Mouse (Mus musculus): ENCODE data around the gene Il27ra. TPM values are rescaled to one million over a fixed set of nuclear protein-coding genes. Genes with fewer than 3 reads are reported as not detected.
A peak's percentile ranks its signal among the peaks of the same experiment; 100 is the strongest.
"Not testable (repeated sequence)": the region's sequence is repeated elsewhere in the genome, so short reads cannot be mapped to it uniquely, and the experiment has no call there.

The Il27ra gene
- polyA plus RNA-seq, 1 experiment: 0.02 TPM

- no peak for TF ChIP-seq TAL1 (IDR thresholded peaks at IDR 0.05; ENCODE audit: low read length)
These were observed 26.6 kb downstream of the Il27ra start for GRCm38 (mm10) chr8:84015833-84016232.

GRCm38 (mm10) chr8:84012499-84013165, 29.8 kb downstream of the Il27ra start:
- Histone ChIP-seq H3K4me1 (ENCODE audit: control insufficient read depth) (peaks cover 17% of the 10 kb centered on the region), H3K36me3 (ENCODE audit: control insufficient read depth) (no peaks in the 10 kb centered on the region), H3K27me3 (ENCODE audit: control insufficient read depth) (peaks cover 64% of the 10 kb centered on the region), H3K9me3 (ENCODE audit: control insufficient read depth, low read length) (peaks cover 26% of the 10 kb centered on the region; the same call in 1 of the 2 replicates), H3K4me3 (replicated peaks) (no peak overlapping the region)
- TF ChIP-seq TAL1 (IDR thresholded peaks at IDR 0.05; ENCODE audit: low read length) (no peak), GATA1 (IDR thresholded peaks at IDR 0.05; ENCODE audit: low read length) (no peak)

More at GRCm38 (mm10) chr8:84015833-84016232, 26.6 kb downstream of the Il27ra start:
- H3K4me1 ChIP-seq (ENCODE audit: control insufficient read depth): peaks cover 13% of the 10 kb centered on the region
- H3K4me3 ChIP-seq (replicated peaks): no peak overlapping the region
- no peaks in the 10 kb centered on the region for H3K36me3 ChIP-seq (ENCODE audit: control insufficient read depth)
- peaks cover 48% of the 10 kb centered on the region for H3K27me3 ChIP-seq (ENCODE audit: control insufficient read depth)
- H3K9me3 ChIP-seq (ENCODE audit: control insufficient read depth, low read length): peaks cover 22% of the 10 kb centered on the region; the same call in 1 of the 2 replicates

DNA sequence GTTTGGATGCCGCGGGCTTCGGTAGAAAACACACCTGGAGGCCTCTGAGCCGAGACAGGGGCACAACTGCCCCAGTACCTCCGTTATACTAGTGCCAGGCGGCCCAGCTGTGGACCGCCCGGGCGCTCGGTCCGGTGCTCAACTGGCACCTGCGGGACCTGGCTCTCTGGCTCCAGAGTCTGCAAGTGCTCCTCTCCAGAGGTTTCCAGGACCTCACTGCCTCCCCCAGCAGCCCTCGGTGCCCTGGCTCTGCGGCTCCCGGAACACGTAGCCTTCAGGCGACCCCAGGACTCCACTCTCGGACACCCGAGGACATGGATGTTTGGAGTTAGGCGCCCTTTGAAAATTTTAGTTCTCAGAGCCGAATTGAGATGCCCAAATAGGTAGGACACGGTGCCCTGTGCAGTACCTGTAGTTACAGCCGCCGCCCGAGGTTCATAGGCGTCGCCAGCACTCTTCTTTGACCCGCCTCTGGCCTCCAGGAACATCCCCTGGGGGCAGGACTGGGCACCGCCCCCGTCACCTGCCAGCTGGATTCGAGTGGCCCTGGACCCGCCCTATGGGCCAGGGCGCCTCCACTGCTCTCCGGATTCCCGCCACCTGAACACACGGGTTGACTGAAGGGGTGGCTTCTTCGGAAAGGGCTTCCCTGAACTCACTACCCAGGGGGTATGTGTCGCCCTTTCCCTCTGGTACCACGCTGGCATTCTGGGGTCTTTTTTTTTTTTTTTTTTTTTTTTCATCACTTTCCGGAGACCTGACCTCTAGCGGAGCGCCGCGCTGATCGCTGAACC, 30.5 kb downstream of the Il27ra start, which contains the start of gene 2210011C24Rik:
2210011C24Rik (minus strand) TSS at position 467 of the 794 bp plus-strand sequence.
- peaks cover 64% of the 10 kb centered on the region for H3K27me3 ChIP-seq (ENCODE audit: control insufficient read depth)
- peaks cover 26% of the 10 kb centered on the region; the same call in 1 of the 2 replicates for H3K9me3 ChIP-seq (ENCODE audit: control insufficient read depth, low read length)
- H3K4me3 ChIP-seq (replicated peaks): peak within 1 kb of the TSS; percentile 29
- TF ChIP-seq GATA1 (IDR thresholded peaks at IDR 0.05; ENCODE audit: low read length): no peak
- TF ChIP-seq TAL1 (IDR thresholded peaks at IDR 0.05; ENCODE audit: low read length): no peak
- peaks cover 17% of the 10 kb centered on the region for H3K4me1 ChIP-seq (ENCODE audit: control insufficient read depth)
- H3K36me3 ChIP-seq (ENCODE audit: control insufficient read depth): no peaks in the 10 kb centered on the region

DNA sequence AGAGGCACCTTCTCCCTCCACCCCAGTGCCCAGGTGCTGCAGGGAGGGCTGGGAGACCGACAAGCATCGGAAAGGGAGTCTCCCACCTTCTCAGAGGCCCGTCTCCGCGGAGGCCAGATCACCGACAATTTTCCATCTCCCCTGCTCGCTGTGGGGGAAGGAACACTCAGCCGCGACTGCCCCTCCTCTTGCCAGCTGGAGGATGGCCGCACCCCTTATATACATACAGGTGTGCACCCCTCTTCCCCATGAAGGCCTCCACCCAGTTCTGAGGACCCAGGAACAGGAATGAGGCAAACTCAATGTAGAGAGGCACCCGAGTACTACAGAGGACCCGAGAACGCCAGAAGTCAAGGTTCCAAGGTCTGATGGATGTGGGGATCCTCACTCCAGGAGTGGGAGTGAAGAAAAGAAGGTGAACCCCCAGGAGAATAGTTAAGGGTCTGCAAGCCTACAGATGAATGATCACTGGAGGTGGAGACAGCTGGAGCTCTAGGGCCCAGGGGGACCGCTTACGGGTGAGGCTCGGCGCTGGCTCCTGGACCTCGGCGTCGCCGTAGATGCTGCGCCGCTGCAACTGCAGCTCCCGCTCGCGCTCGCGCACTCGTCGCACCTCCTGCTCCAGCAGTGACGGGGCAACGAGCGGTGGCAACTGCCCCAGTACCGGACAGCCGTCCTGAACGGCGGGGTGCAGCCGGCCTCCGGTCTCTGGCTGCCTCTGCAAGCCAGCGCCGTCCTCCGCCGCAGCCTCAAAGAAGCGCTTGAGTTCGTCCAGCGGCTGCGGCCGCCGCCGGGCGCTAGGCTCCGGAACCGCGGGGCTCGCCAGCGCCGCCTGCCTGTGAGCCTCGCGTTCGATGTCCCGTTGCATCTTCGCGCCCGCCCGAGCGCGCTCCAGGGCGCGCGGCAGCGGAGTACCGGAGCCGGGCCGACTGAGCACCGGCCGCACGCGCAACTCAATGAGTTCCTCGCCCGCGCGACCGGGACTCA, 31.5 kb downstream of the Il27ra start:
- Histone ChIP-seq H3K4me3 (replicated peaks) (peak overlapping the region; percentile 29), H3K36me3 (ENCODE audit: control insufficient read depth) (no peaks in the 10 kb centered on the region; the same call in 1 of the 2 replicates), H3K27me3 (ENCODE audit: control insufficient read depth) (peaks cover 64% of the 10 kb centered on the region), H3K4me1 (ENCODE audit: control insufficient read depth) (peaks cover 17% of the 10 kb centered on the region), H3K9me3 (ENCODE audit: control insufficient read depth, low read length) (peaks cover 24% of the 10 kb centered on the region; the same call in 1 of the 2 replicates)
- TF ChIP-seq GATA1 (IDR thresholded peaks at IDR 0.05; ENCODE audit: low read length) (no peak), TAL1 (IDR thresholded peaks at IDR 0.05; ENCODE audit: low read length) (no peak)

- Histone ChIP-seq H3K4me1 (ENCODE audit: control insufficient read depth) (peaks cover 23% of the 10 kb centered on the region), H3K27me3 (ENCODE audit: control insufficient read depth) (peaks cover 63% of the 10 kb centered on the region), H3K4me3 (replicated peaks) (no peak overlapping the region), H3K36me3 (ENCODE audit: control insufficient read depth) (no peaks in the 10 kb centered on the region; the same call in 1 of the 2 replicates), H3K9me3 (ENCODE audit: control insufficient read depth, low read length) (peaks cover 22% of the 10 kb centered on the region; the same call in 1 of the 2 replicates)
- TF ChIP-seq TAL1 (IDR thresholded peaks at IDR 0.05; ENCODE audit: low read length): no peak
- TF ChIP-seq GATA1 (IDR thresholded peaks at IDR 0.05; ENCODE audit: low read length): no peak
These were observed 32.5 kb downstream of the Il27ra start for GRCm38 (mm10) chr8:84009876-84010275.

GRCm38 (mm10) chr8:84008362-84008761, 34.0 kb downstream of the Il27ra start:
- TF ChIP-seq GATA1 (IDR thresholded peaks at IDR 0.05; ENCODE audit: low read length) (no peak), TAL1 (IDR thresholded peaks at IDR 0.05; ENCODE audit: low read length) (no peak)
- H3K9me3 ChIP-seq (ENCODE audit: control insufficient read depth, low read length): peaks cover 14% of the 10 kb centered on the region; the same call in 1 of the 2 replicates
- H3K4me3 ChIP-seq (replicated peaks): no peak overlapping the region
- H3K4me1 ChIP-seq (ENCODE audit: control insufficient read depth): peaks cover 37% of the 10 kb centered on the region
- H3K27me3 ChIP-seq (ENCODE audit: control insufficient read depth): peaks cover 49% of the 10 kb centered on the region
- peaks cover 11% of the 10 kb centered on the region for H3K36me3 ChIP-seq (ENCODE audit: control insufficient read depth)

GRCm38 (mm10) chr8:84005502-84005901, 36.9 kb downstream of the Il27ra start:
- H3K4me1 ChIP-seq (ENCODE audit: control insufficient read depth): peaks cover 41% of the 10 kb centered on the region
- H3K27me3 ChIP-seq (ENCODE audit: control insufficient read depth): peaks cover 20% of the 10 kb centered on the region
- not testable (repeated sequence) for H3K9me3 ChIP-seq (ENCODE audit: control insufficient read depth, low read length); H3K4me3 ChIP-seq (replicated peaks)
- H3K36me3 ChIP-seq (ENCODE audit: control insufficient read depth): peaks cover 39% of the 10 kb centered on the region

GRCm38 (mm10) chr8:84004533-84005201, 37.7 kb downstream of the Il27ra start:
- H3K9me3 ChIP-seq (ENCODE audit: control insufficient read depth, low read length): peaks cover 4% of the 10 kb centered on the region; the same call in 1 of the 2 replicates
- no peak for TF ChIP-seq GATA1 (IDR thresholded peaks at IDR 0.05; ENCODE audit: low read length)
- no peak for TF ChIP-seq TAL1 (IDR thresholded peaks at IDR 0.05; ENCODE audit: low read length)
- peak overlapping the region; percentile 65 for H3K4me3 ChIP-seq (replicated peaks)
- peaks cover 12% of the 10 kb centered on the region for H3K27me3 ChIP-seq (ENCODE audit: control insufficient read depth)
- peaks cover 43% of the 10 kb centered on the region for H3K4me1 ChIP-seq (ENCODE audit: control insufficient read depth)
- H3K36me3 ChIP-seq (ENCODE audit: control insufficient read depth): peaks cover 48% of the 10 kb centered on the region
